Mouse (Mus musculus) forebrain, embryonic 11.5 days (tissue): ENCODE measurements around the gene Lhfpl3. TPM values are rescaled to one million over a fixed set of nuclear protein-coding genes. Genes with fewer than 3 reads are reported as not detected.

ENCODE experiments used
- ATAC-seq: fragments of 200-750 bp; cut with Nextera tagmentation; replicated peaks from 2 replicates; pipeline ENCODE4 v1.8.0; 2017; ENCODE audit warnings: moderate TSS enrichment; ENCODE audit not compliant: low FRiP score
- DNase-seq: peaks from one replicate; pipeline ENCODE4 v3.0.0-alpha.2; 2017; ENCODE audit warnings: low spot score
- H3K27ac ChIP-seq: fragments of 300-500 bp; sonication (generic); 2 replicates; pipeline ENCODE4 v1.5.1; 2014; ENCODE audit warnings: low read depth, low read length
- H3K27me3 ChIP-seq: fragments of 300-500 bp; sonication (generic); 2 replicates; pipeline ENCODE4 v1.6.1; 2014; ENCODE audit warnings: mild to moderate bottlenecking, low read length, mixed read lengths; ENCODE audit not compliant: control insufficient read depth, insufficient read depth
- H3K36me3 ChIP-seq: fragments of 300-500 bp; sonication (generic); 2 replicates; pipeline ENCODE4 v1.6.1; 2014; ENCODE audit warnings: mild to moderate bottlenecking, low read length, moderate library complexity, mixed read lengths; ENCODE audit not compliant: control insufficient read depth, insufficient read depth
- H3K4me1 ChIP-seq: fragments of 300-500 bp; sonication (generic); replicated peaks from 2 replicates; pipeline ENCODE4 v1.6.1; 2014; ENCODE audit warnings: low read length, mixed read lengths; ENCODE audit not compliant: control insufficient read depth, insufficient read depth
- H3K4me2 ChIP-seq: fragments of 300-500 bp; sonication (generic); 2 replicates; pipeline ENCODE4 v1.6.1; 2014; ENCODE audit warnings: low read depth, mild to moderate bottlenecking, low read length, moderate library complexity, mixed read lengths; ENCODE audit not compliant: severe bottlenecking
- H3K4me3 ChIP-seq: fragments of 300-500 bp; sonication (generic); 2 replicates; pipeline ENCODE4 v1.5.1; 2014; ENCODE audit warnings: low read depth, low read length
- H3K9ac ChIP-seq: fragments of 300-500 bp; sonication (generic); 2 replicates; pipeline ENCODE4 v1.6.1; 2014; ENCODE audit warnings: low read length
- H3K9me3 ChIP-seq: fragments of 300-500 bp; sonication (generic); 2 replicates; pipeline ENCODE4 v1.6.1; 2016; ENCODE audit warnings: low read length, mixed read lengths; ENCODE audit not compliant: control insufficient read depth
- WGBS: fragments of 180-500 bp; shearing (Covaris S2); extraction: QIAGEN DNeasy Blood & Tissue Kit; methylation state at CpG from one replicate; pipeline ENCODE4 v1.1.7; 2014; 5-methylcytosine and 5-hydroxymethylcytosine counted together
- polyA plus RNA-seq: library from polyadenylated mRNA; unstranded; fragments of >200 nt; fragmentation: Nextera tagmentation; extraction: Ambion mirVana; gene quantifications from 2 replicates; pipeline ENCODE4 v1.2.1, GENCODE M21; 2014

Lhfpl3 gene
- polyA plus RNA-seq, 1 experiment from 2014 or later: 0.25 TPM

DNA sequence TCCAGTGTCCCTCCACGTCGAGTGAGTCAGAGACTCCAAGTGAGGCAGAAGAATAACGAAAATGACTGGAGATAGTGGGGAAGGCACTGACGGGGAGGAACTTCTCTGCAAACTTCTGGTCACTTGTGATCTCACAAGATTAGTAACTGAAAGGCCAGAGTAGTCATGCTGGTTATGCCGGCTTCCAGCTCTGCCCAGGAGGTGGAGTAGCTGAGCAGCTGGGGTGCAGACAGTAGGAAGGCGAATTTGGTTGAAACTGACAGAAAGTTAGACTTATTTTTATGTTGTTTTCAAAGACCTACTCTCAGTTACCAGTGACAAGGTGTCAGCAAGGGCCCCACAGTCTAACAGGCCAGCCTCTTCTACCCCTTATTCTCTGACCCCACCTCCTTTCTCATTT is 217.4 kb downstream of the Lhfpl3 start:
- Histone ChIP-seq H3K4me3 (no peak overlapping the region), H3K27ac (no peak overlapping the region), H3K36me3 (no peaks in the 10 kb centered on the region), H3K4me1 (no peaks in the 10 kb centered on the region), H3K9me3 (no peaks in the 10 kb centered on the region), H3K27me3 (no peaks in the 10 kb centered on the region), H3K4me2 (no peak overlapping the region), H3K9ac (no peak overlapping the region)
- DNase-seq (no peak), ATAC-seq (no peak)
- WGBS: 70% methylated on average over 6 of the region's 6 CpGs

DNA sequence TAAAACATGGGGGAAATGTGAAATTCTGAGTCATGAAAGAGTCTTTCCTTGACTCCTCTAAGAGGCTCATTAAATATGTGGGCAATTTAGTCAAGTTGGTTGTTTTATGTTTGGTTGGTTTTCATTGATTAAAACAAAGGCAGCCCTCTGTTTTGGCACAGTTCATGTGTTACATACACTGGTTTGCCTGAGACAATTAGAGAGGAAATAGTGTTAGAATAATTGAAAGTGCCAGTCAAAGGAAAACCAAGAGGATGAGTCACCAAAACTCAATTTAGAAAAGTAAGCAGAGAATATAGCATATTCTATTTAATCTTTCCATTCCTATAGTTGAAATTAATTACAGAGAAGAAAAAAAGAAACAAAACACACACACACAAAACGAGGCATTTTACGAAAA is 240.9 kb downstream of the Lhfpl3 start:
- Histone ChIP-seq H3K27ac (no peak overlapping the region), H3K4me1 (no peaks in the 10 kb centered on the region), H3K4me2 (no peak overlapping the region), H3K27me3 (no peaks in the 10 kb centered on the region), H3K9ac (no peak overlapping the region), H3K36me3 (no peaks in the 10 kb centered on the region), H3K4me3 (no peak overlapping the region), H3K9me3 (no peaks in the 10 kb centered on the region)
- whole genome bisulfite sequencing: 91% methylated on average over 2 of the region's 2 CpGs
- DNase-seq (no peak), ATAC-seq (no peak)

DNA sequence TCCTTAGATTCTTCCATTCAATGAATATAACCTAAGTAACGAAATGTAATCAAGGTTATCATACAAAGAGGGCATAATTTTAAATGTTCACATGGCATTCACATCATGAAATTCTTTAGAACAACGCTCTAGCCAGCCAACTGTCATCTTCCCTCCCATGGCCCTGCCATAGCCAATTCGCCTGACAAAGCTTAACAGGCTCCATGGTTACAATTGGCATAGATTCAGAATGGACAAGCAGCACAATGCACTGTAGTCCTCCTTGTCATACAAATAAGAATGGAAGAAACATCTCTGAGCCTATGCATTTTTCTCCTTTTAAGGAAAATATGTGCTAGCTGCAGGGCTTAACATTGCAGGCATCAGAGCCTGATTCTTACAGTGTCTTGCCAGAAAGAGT is 254.0 kb downstream of the Lhfpl3 start:
- WGBS: 79% methylated on average over 3 of the region's 3 CpGs
- no peak for ATAC-seq

DNA sequence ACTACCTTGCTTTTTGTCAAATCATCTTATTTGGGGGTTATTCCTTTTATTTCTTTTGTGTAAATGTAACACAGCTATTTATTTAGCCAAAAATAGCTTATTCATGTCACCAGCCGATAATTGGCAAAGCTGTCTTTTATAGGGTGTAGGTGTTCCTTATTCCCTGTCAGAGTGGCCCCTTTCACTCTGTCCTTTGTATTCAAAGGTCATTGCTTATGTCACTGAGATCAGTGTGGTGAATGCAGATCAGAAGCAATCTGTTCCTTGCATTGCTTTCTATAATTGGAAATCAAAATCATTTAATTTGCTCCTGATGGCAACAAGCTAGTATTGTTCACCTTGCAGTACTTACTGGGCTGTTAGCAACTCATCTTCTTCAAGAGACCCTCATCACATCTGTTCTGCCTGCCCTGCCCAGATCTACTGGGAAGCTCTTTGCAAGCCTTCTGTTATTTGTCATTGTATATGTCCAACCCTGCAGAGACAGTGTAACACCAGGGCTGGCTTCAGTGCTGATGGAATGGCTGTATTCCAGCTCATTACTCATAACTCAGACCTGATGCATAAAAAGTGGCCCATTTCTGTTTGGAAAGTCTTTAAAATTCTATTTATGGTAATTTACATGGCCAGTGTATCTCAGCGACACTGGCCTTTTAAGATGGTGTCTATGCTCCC is 257.4 kb downstream of the Lhfpl3 start:
- no peak for DNase-seq
- no peak overlapping the region for H3K4me3 ChIP-seq
- no peak overlapping the region for H3K9ac ChIP-seq
- 72% methylated on average over 2 of the region's 2 CpGs for WGBS
- no peaks in the 10 kb centered on the region for H3K9me3 ChIP-seq
- H3K4me2 ChIP-seq: no peak overlapping the region
- H3K4me1 ChIP-seq: no peaks in the 10 kb centered on the region
- no peaks in the 10 kb centered on the region for H3K36me3 ChIP-seq
- H3K27me3 ChIP-seq: no peaks in the 10 kb centered on the region
- ATAC-seq: no peak
- H3K27ac ChIP-seq: no peak overlapping the region

More for the DNA sequence above, 254.0 kb downstream of the Lhfpl3 start:
- Histone ChIP-seq H3K9me3 (no peaks in the 10 kb centered on the region), H3K9ac (no peak overlapping the region), H3K4me3 (no peak overlapping the region), H3K27ac (no peak overlapping the region), H3K4me1 (no peaks in the 10 kb centered on the region), H3K36me3 (no peaks in the 10 kb centered on the region), H3K27me3 (no peaks in the 10 kb centered on the region), H3K4me2 (no peak overlapping the region)
- DNase-seq: no peak

DNA sequence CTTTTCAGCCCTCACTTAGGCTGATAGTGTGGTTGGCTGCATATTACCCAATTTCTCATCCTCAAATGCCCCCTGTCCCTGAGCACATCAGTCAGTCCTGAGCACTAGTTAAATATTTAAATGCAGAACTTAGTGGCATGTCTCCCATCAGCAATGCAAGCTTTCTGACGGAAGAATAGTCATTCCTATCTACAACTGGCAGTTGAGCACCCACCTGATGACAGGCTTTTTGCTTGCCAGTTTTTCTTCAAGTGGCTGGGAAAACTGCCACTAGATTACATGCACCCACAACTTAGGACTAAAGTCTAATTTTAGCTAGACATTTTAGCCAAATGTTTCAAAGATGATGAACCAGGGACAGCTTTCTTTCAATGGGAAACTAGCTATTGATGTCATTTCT is 260.3 kb downstream of the Lhfpl3 start:
- no peaks in the 10 kb centered on the region for H3K27me3 ChIP-seq
- H3K36me3 ChIP-seq: no peaks in the 10 kb centered on the region
- H3K4me2 ChIP-seq: no peak overlapping the region
- no peak overlapping the region for H3K4me3 ChIP-seq
- H3K9ac ChIP-seq: no peak overlapping the region
- DNase-seq (no peak), ATAC-seq (no peak)
- no peaks in the 10 kb centered on the region for H3K9me3 ChIP-seq
- H3K27ac ChIP-seq: no peak overlapping the region
- no peaks in the 10 kb centered on the region for H3K4me1 ChIP-seq
- 87% methylated on average over 1 of the region's 1 CpGs for WGBS

DNA sequence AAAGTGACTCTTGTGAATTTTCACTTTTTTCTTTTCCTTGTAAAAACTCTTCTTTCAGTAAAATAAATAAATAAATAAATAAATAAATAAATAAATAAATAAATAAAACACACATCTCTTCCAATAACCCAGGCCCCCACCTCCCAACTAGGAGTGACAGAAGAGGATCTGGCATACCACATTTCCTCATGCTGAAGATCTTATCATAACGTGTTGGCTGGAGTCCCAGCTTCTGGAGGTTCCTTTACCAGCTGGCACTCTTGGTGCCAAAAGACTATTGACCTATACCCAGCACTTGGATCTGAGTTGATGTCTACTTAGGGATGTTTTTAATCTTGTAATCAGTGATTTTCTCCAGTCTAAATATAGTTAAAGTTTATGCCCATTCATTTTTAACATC is 264.6 kb downstream of the Lhfpl3 start:
- Histone ChIP-seq H3K4me3 (no peak overlapping the region), H3K36me3 (no peaks in the 10 kb centered on the region), H3K4me1 (no peaks in the 10 kb centered on the region), H3K27me3 (no peaks in the 10 kb centered on the region), H3K4me2 (no peak overlapping the region), H3K27ac (no peak overlapping the region), H3K9ac (no peak overlapping the region), H3K9me3 (no peaks in the 10 kb centered on the region)
- ATAC-seq (no peak), DNase-seq (no peak)
- 92% methylated on average over 1 of the region's 1 CpGs for WGBS

- no peaks in the 10 kb centered on the region for H3K27me3 ChIP-seq
- H3K4me2 ChIP-seq: no peak overlapping the region
- H3K4me3 ChIP-seq: no peak overlapping the region
- H3K9me3 ChIP-seq: no peaks in the 10 kb centered on the region
- no peak overlapping the region for H3K9ac ChIP-seq
- H3K4me1 ChIP-seq: no peaks in the 10 kb centered on the region
- DNase-seq: no peak
- no peak overlapping the region for H3K27ac ChIP-seq
- ATAC-seq: no peak
- no peaks in the 10 kb centered on the region for H3K36me3 ChIP-seq
These were observed 268.1 kb downstream of the Lhfpl3 start for GRCm38 (mm10) chr5:23013997-23014396.

DNA sequence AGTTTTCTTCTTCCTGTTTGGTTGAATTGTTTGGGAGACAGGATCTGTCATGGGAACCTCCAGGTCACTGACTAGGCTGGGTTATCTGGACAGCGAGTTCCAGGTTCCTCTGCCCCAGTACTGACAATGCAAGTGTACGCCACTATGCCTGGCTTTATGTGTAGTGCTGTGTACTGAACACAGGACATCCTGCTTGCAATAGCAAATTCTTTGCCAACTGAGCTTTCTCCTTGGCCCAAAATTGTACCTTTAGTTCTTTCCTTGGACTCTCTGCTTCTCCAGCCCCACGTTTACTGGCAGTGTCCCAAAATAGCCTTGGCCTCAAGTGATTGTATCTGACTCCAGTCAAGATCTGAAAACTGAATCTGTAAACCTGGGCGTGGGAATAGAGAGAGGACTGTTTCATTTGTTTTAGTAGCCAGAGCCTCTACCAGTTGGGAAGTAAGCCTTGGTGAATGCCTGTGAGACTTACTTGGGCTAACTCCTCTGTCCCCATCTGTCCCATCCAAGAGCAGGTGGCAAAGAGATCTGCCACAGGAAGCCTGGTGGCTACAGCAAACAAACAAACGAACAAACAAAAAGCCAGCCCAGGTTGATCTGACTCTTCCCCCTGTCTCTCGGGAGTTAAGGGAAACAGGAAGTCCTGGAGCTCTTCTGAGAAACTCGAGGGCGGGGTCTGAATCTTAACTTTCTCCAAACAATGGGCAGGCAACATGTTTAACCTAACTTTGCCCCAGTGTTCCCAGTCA is 269.9 kb downstream of the Lhfpl3 start:
- ATAC-seq (no peak), DNase-seq (no peak)
- Histone ChIP-seq H3K4me1 (no peaks in the 10 kb centered on the region), H3K4me3 (no peak overlapping the region), H3K27ac (no peak overlapping the region), H3K4me2 (no peak overlapping the region), H3K9me3 (no peaks in the 10 kb centered on the region), H3K9ac (no peak overlapping the region), H3K36me3 (no peaks in the 10 kb centered on the region), H3K27me3 (no peaks in the 10 kb centered on the region)
- 75% methylated on average over 8 of the region's 8 CpGs for WGBS
